Mouse (Mus musculus) kidney, adult 2 months (tissue): Measurements from ENCODE around the gene Htr1d. TPM values are rescaled to one million over a fixed set of nuclear protein-coding genes. Genes with fewer than 3 reads are reported as not detected.

ENCODE experiments used
- DNase-seq: peaks from one replicate; pipeline ENCODE4 v3.0.0; 2021
- H3K27ac ChIP-seq: fragments of 200-500 bp; 2 replicates; pipeline ENCODE4 v1.5.1; 2012; ENCODE audit warnings: low read depth, low read length, control low read depth, inconsistent platforms; ENCODE audit not compliant: insufficient read depth
- H3K27me3 ChIP-seq: fragments of 200-500 bp; replicated peaks from 2 replicates; pipeline ENCODE4 v1.6.1; 2012; ENCODE audit warnings: mild to moderate bottlenecking, moderate library complexity, low read length, inconsistent platforms; ENCODE audit not compliant: control insufficient read depth, insufficient read depth
- H3K36me3 ChIP-seq: fragments of 200-500 bp; 2 replicates; pipeline ENCODE4 v1.6.1; 2012; ENCODE audit warnings: mild to moderate bottlenecking, moderate library complexity, low read length, inconsistent platforms; ENCODE audit not compliant: control insufficient read depth, insufficient read depth
- H3K4me1 ChIP-seq: fragments of 200-500 bp; 2 replicates; pipeline ENCODE4 v1.6.1; 2011; ENCODE audit warnings: low read length; ENCODE audit not compliant: control insufficient read depth, insufficient read depth
- H3K4me3 ChIP-seq: fragments of 200-500 bp; 2 replicates; pipeline ENCODE4 v1.5.1; 2011; ENCODE audit warnings: mild to moderate bottlenecking, low read depth, low read length, control low read depth; ENCODE audit not compliant: insufficient read depth
- CTCF ChIP-seq: fragments of 200-500 bp; conservative IDR thresholded peaks from 2 replicates; pipeline ENCODE4 v1.5.1; 2011; ENCODE audit warnings: low read depth, mild to moderate bottlenecking, control low read depth, low read length, moderate library complexity, mixed read lengths; ENCODE audit not compliant: insufficient read depth, insufficient read length
- POLR2A ChIP-seq: fragments of 200-500 bp; IDR thresholded peaks from one replicate; pipeline ENCODE4 v1.6.1; 2011; ENCODE audit warnings: low read depth, low read length, control low read depth
- WGBS: fragments of 180-500 bp; shearing (Covaris S2); methylation state at CpG from one replicate; pipeline ENCODE4 v1.1.7; 2018; 5-methylcytosine and 5-hydroxymethylcytosine counted together
- polyA plus RNA-seq: library from polyadenylated mRNA; depleted of rRNA; stranded (reverse); fragments of >200 nt; gene quantifications from 2 replicates; pipeline ENCODE4 v1.2.3, GENCODE M21; 2012

Gene Htr1d
- polyA plus RNA-seq, 1 experiment, result not detected

DNA sequence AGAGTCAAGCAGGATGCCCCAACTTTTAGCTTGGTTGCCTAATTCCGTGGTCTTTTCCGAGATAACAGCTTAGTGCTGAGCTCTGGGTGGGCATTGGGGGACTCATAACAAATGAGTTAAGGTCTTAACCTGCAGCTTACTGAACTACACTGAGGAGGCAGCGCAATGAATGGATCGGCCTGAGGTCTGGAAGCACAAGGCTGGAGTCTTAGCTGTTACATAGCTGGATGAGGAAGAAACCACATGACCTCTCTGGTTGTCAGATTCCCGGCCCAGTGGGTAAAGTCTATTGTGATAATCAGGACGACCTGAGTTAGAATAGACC lies 38.4 kb downstream of the Htr1d start:
- no peaks in the 10 kb centered on the region for H3K36me3 ChIP-seq
- H3K27me3 ChIP-seq, result no peaks in the 10 kb centered on the region
- no peak for DNase-seq
- no peaks in the 10 kb centered on the region; the same call in 1 of the 2 replicates for H3K4me1 ChIP-seq
- no peak for TF ChIP-seq CTCF
- TF ChIP-seq POLR2A, result no peak
- peak overlapping the region; percentile 5 for H3K27ac ChIP-seq
- WGBS, result 38% methylated on average over 6 of the region's 6 CpGs
- peak overlapping the region; percentile 68; the same call in 1 of the 2 replicates for H3K4me3 ChIP-seq

GRCm38 (mm10) chr4:136462086-136462838 lies 38.9 kb downstream of the Htr1d start, which contains the start of gene 6030445D17Rik:
TSS of gene 6030445D17Rik (plus strand) at chr4:136462250.
- Histone ChIP-seq H3K27ac (peak within 1 kb of the TSS; percentile 94), H3K27me3 (no peaks in the 10 kb centered on the region), H3K36me3 (no peaks in the 10 kb centered on the region), H3K4me3 (peak within 1 kb of the TSS; percentile 68), H3K4me1 (no peaks in the 10 kb centered on the region; the same call in 1 of the 2 replicates)
- peak; percentile 92 for DNase-seq
- TF ChIP-seq POLR2A (no peak), CTCF (no peak)
- 3% methylated on average over 64 of the region's 64 CpGs for WGBS

DNA sequence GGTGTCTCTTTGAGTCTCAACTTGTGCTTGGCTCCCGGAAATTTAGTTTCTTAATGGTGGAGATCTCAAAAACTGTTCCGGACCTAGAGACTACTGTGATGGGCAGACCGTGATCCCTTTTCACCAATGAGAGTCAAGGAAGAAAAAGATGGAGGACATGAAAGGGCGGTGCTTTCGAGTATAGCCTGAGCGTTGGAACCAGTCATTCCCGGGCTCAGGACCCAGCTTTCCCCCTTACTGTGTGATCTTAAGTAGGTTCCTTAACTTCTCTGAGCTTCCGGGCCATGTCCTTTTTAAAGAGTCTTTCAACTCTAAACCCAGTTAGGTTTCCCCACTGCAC lies 39.5 kb downstream of the Htr1d start:
- WGBS, result 10% methylated on average over 8 of the region's 8 CpGs
- Histone ChIP-seq H3K4me3 (peak overlapping the region; percentile 68), H3K27ac (peak overlapping the region; percentile 94), H3K36me3 (no peaks in the 10 kb centered on the region), H3K4me1 (no peaks in the 10 kb centered on the region; the same call in 1 of the 2 replicates), H3K27me3 (no peaks in the 10 kb centered on the region)
- TF ChIP-seq POLR2A (no peak), CTCF (no peak)
- DNase-seq, result peak; percentile 43

GRCm38 (mm10) chr4:136463436-136463835 lies 40.1 kb downstream of the Htr1d start:
- 63% methylated on average over 9 of the region's 9 CpGs for WGBS
- no peaks in the 10 kb centered on the region for H3K36me3 ChIP-seq
- DNase-seq, result no peak
- peak overlapping the region; percentile 94; the same call in 1 of the 2 replicates for H3K27ac ChIP-seq
- peak overlapping the region; percentile 68 for H3K4me3 ChIP-seq
- no peaks in the 10 kb centered on the region; the same call in 1 of the 2 replicates for H3K4me1 ChIP-seq
- H3K27me3 ChIP-seq, result no peaks in the 10 kb centered on the region
- TF ChIP-seq POLR2A (no peak), CTCF (no peak)

GRCm38 (mm10) chr4:136466226-136466625 lies 42.9 kb downstream of the Htr1d start:
- H3K4me1 ChIP-seq, result peaks cover 4% of the 10 kb centered on the region
- 51% methylated on average over 4 of the region's 4 CpGs for WGBS
- no peaks in the 10 kb centered on the region for H3K27me3 ChIP-seq
- peak overlapping the region; percentile 85 for H3K27ac ChIP-seq
- no peaks in the 10 kb centered on the region for H3K36me3 ChIP-seq
- peak; percentile 74 for DNase-seq
- H3K4me3 ChIP-seq, result no peak overlapping the region
- TF ChIP-seq CTCF (no peak), POLR2A (no peak)

- no peak for TF ChIP-seq POLR2A
- no peak for TF ChIP-seq CTCF
- H3K27ac ChIP-seq, result no peak overlapping the region
- no peaks in the 10 kb centered on the region for H3K27me3 ChIP-seq
- no peak overlapping the region for H3K4me3 ChIP-seq
- 85% methylated on average over 14 of the region's 14 CpGs for WGBS
- H3K36me3 ChIP-seq, result no peaks in the 10 kb centered on the region
- H3K4me1 ChIP-seq, result peaks cover 10% of the 10 kb centered on the region
- no peak for DNase-seq
Observed at GRCm38 (mm10) chr4:136468553-136469327, 45.4 kb downstream of the Htr1d start.

DNA sequence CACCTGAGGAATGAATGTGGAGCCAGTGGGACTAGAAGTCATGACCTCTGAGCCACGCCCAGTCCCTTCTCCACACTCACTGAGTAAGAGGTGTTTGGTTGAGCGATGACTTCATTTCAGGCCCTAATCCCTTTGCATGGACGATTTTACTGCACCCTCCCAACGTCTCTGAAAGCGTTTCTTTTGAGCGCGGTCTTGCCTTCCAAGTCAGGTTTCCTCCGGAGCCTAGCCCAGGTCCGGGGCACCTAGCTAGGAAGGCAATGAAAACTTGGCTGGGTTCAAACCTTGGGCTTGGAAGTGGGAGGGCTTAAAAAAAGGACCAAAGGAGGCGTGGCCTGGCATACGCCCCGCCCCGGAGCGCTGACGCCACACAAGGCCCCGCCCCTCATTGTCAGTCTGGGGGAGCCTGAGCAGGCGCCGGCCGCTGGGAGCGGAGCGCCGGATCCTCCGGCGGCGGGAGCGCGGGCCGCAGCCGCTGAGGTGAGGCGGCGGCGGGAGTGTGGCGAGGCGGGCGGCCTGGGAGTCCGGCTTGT lies 46.1 kb downstream of the Htr1d start, which contains the start of gene Luzp1:
Gene Luzp1 (plus strand): TSS at position 391 of the 533 bp plus-strand sequence.
- 1% methylated on average over 36 of the region's 36 CpGs for WGBS
- peak; percentile 97 for DNase-seq

More for the DNA sequence above, 46.1 kb downstream of the Htr1d start, which contains the start of gene Luzp1:
- no peaks in the 10 kb centered on the region for H3K36me3 ChIP-seq
- H3K4me1 ChIP-seq, result peaks cover 10% of the 10 kb centered on the region
- peak within 1 kb of the TSS; percentile 75 for H3K27ac ChIP-seq
- no peaks in the 10 kb centered on the region for H3K27me3 ChIP-seq
- H3K4me3 ChIP-seq, result peak within 1 kb of the TSS; percentile 94
- TF ChIP-seq POLR2A (peak; percentile 67), CTCF (no peak)
